Mouse (Mus musculus): ENCODE measurements around the gene Dnah5.

The Dnah5 gene

GRCm38 (mm10) chr15:28473749-28474390 lies 270.3 kb downstream of the Dnah5 start:
- DNase-seq: no peak

DNA sequence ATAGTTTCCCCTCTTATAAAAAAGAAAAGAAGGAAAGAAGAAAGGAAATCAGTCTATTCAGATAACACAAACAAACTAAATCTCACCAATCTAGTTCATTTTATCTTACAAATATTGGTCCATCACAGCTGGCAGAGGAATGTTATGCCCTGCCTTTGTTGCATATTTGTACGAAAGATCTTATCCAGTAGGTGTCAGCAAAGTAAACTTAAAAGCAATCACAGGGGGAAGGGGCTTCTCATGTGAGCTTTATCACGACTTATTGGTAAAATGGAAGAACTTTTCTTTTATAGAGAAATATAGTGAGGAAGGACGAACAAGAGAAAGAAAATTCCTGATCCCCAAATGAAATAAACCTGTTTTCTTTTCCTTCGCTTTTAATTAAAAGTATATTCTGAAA lies 299.3 kb downstream of the Dnah5 start:
- DNase-seq: no peak

GRCm38 (mm10) chr15:28515176-28515575 lies 311.6 kb downstream of the Dnah5 start:
- DNase-seq: no peak

All from cerebellum, postnatal 36 days (tissue).